Mouse (Mus musculus) neural tube, embryonic 14.5 days (tissue): ENCODE results near the gene Nr1i3. TPM values are rescaled to one million over a fixed set of nuclear protein-coding genes. Genes with fewer than 3 reads are reported as not detected.
"Not testable (repeated sequence)": the region's sequence is repeated elsewhere in the genome, so short reads cannot be mapped to it uniquely, and the experiment has no call there.

Source experiments
- ATAC-seq: fragments of 200-750 bp; cut with Nextera tagmentation; 2 replicates; pipeline ENCODE4 v1.8.0; 2017; ENCODE audit warnings: low read depth, mild to moderate bottlenecking, moderate TSS enrichment, moderate library complexity
- H3K27ac ChIP-seq: fragments of 300-500 bp; sonication (generic); 2 replicates; pipeline ENCODE4 v1.5.1; 2014; ENCODE audit warnings: low read depth, mild to moderate bottlenecking, control low read depth, low read length, moderate library complexity, mixed read lengths
- H3K27me3 ChIP-seq: fragments of 300-500 bp; sonication (generic); 2 replicates; pipeline ENCODE4 v1.6.1; 2014; ENCODE audit warnings: low read length; ENCODE audit not compliant: control insufficient read depth, insufficient read depth
- H3K36me3 ChIP-seq: fragments of 300-500 bp; sonication (generic); 2 replicates; pipeline ENCODE4 v1.6.1; 2014; ENCODE audit warnings: low read length, mixed read lengths; ENCODE audit not compliant: control insufficient read depth, insufficient read depth
- H3K4me1 ChIP-seq: fragments of 300-500 bp; sonication (generic); 2 replicates; pipeline ENCODE4 v1.6.1; 2014; ENCODE audit warnings: low read length; ENCODE audit not compliant: control insufficient read depth, insufficient read depth
- H3K4me2 ChIP-seq: fragments of 300-500 bp; sonication (generic); 2 replicates; pipeline ENCODE4 v1.6.1; 2014; ENCODE audit warnings: mild to moderate bottlenecking, low read depth, low read length, control low read depth
- H3K4me3 ChIP-seq: fragments of 300-500 bp; sonication (generic); 2 replicates; pipeline ENCODE4 v1.5.1; 2014; ENCODE audit warnings: low read depth, low read length, control low read depth, mixed read lengths
- H3K9ac ChIP-seq: fragments of 300-500 bp; sonication (generic); replicated peaks from 2 replicates; pipeline ENCODE4 v1.6.1; 2014; ENCODE audit warnings: low read depth, mild to moderate bottlenecking, control low read depth, low read length, mixed read lengths
- H3K9me3 ChIP-seq: fragments of 300-500 bp; sonication (generic); 2 replicates; pipeline ENCODE4 v1.6.1; 2016; ENCODE audit warnings: low read length; ENCODE audit not compliant: control insufficient read depth
- WGBS: fragments of 180-500 bp; shearing (Covaris S2); extraction: QIAGEN DNeasy Blood & Tissue Kit; methylation state at CpG from one replicate; pipeline ENCODE4 v1.1.7; 2014; 5-methylcytosine and 5-hydroxymethylcytosine counted together
- polyA plus RNA-seq: library from polyadenylated mRNA; unstranded; fragments of >200 nt; fragmentation: Nextera tagmentation; extraction: Ambion mirVana; gene quantifications from 2 replicates; pipeline ENCODE4 v1.2.1, GENCODE M21; 2014

Nr1i3 gene
- polyA plus RNA-seq, 1 experiment from 2014 or later = 0.20 TPM

- Histone ChIP-seq H3K9me3 (no peaks in the 10 kb centered on the region), H3K4me3 (no peak overlapping the region), H3K4me1 (no peaks in the 10 kb centered on the region), H3K4me2 (no peak overlapping the region), H3K36me3 (peaks cover 39% of the 10 kb centered on the region), H3K27ac (no peak overlapping the region), H3K9ac (no peak overlapping the region), H3K27me3 (no peaks in the 10 kb centered on the region)
- no peak for ATAC-seq
- WGBS = 87% methylated on average over 12 of the region's 12 CpGs
These were observed 19.3 kb downstream of the Nr1i3 start for GRCm38 (mm10) chr1:171232800-171233730.

GRCm38 (mm10) chr1:171234126-171234525, 20.4 kb downstream of the Nr1i3 start, which contains the start of gene Fcer1g:
Fcer1g (minus strand) TSS chr1:171234365.
- Histone ChIP-seq H3K4me1 (no peaks in the 10 kb centered on the region), H3K9me3 (no peaks in the 10 kb centered on the region), H3K9ac (no peak within 1 kb of the TSS), H3K27ac (no peak within 1 kb of the TSS), H3K4me2 (no peak within 1 kb of the TSS), H3K27me3 (no peaks in the 10 kb centered on the region), H3K36me3 (peaks cover 46% of the 10 kb centered on the region), H3K4me3 (no peak within 1 kb of the TSS)
- ATAC-seq = no peak
- 91% methylated on average over 14 of the region's 14 CpGs for WGBS

GRCm38 (mm10) chr1:171234538-171234937, 20.8 kb downstream of the Nr1i3 start:
- H3K4me3 ChIP-seq = no peak overlapping the region
- H3K4me1 ChIP-seq = no peaks in the 10 kb centered on the region
- 92% methylated on average over 4 of the region's 4 CpGs for WGBS
- H3K36me3 ChIP-seq = peaks cover 47% of the 10 kb centered on the region
- H3K9me3 ChIP-seq = no peaks in the 10 kb centered on the region
- H3K27me3 ChIP-seq = no peaks in the 10 kb centered on the region
- no peak overlapping the region for H3K27ac ChIP-seq
- H3K4me2 ChIP-seq = no peak overlapping the region
- no peak overlapping the region for H3K9ac ChIP-seq
- ATAC-seq = no peak

GRCm38 (mm10) chr1:171235791-171236190, 22.0 kb downstream of the Nr1i3 start:
- Histone ChIP-seq H3K27me3 (no peaks in the 10 kb centered on the region), H3K27ac (no peak overlapping the region), H3K4me1 (no peaks in the 10 kb centered on the region), H3K9ac (no peak overlapping the region), H3K9me3 (no peaks in the 10 kb centered on the region), H3K36me3 (peaks cover 59% of the 10 kb centered on the region), H3K4me2 (no peak overlapping the region), H3K4me3 (no peak overlapping the region)
- ATAC-seq = no peak
- 97% methylated on average over 4 of the region's 4 CpGs for WGBS

- Histone ChIP-seq H3K4me2 (no peak overlapping the region), H3K9ac (no peak overlapping the region), H3K36me3 (peaks cover 70% of the 10 kb centered on the region), H3K9me3 (no peaks in the 10 kb centered on the region), H3K4me3 (no peak overlapping the region), H3K27ac (no peak overlapping the region), H3K27me3 (no peaks in the 10 kb centered on the region), H3K4me1 (no peaks in the 10 kb centered on the region)
- 94% methylated on average over 6 of the region's 6 CpGs for WGBS
- no peak for ATAC-seq
These were observed 23.7 kb downstream of the Nr1i3 start for GRCm38 (mm10) chr1:171237438-171237837.

GRCm38 (mm10) chr1:171238463-171238862, 24.7 kb downstream of the Nr1i3 start:
- H3K27me3 ChIP-seq = no peaks in the 10 kb centered on the region
- peaks cover 79% of the 10 kb centered on the region for H3K36me3 ChIP-seq
- no peak for ATAC-seq
- no peak overlapping the region for H3K4me2 ChIP-seq
- no peaks in the 10 kb centered on the region for H3K9me3 ChIP-seq
- no peak overlapping the region for H3K9ac ChIP-seq
- H3K4me3 ChIP-seq = no peak overlapping the region
- WGBS = 76% methylated on average over 14 of the region's 14 CpGs
- no peaks in the 10 kb centered on the region for H3K4me1 ChIP-seq
- H3K27ac ChIP-seq = no peak overlapping the region

GRCm38 (mm10) chr1:171239992-171240744, 26.4 kb downstream of the Nr1i3 start:
- Histone ChIP-seq H3K27me3 (no peaks in the 10 kb centered on the region), H3K27ac (no peak overlapping the region), H3K36me3 (peaks cover 71% of the 10 kb centered on the region), H3K4me2 (no peak overlapping the region), H3K9ac (no peak overlapping the region), H3K4me3 (no peak overlapping the region), H3K9me3 (no peaks in the 10 kb centered on the region), H3K4me1 (no peaks in the 10 kb centered on the region)
- WGBS = 85% methylated on average over 15 of the region's 15 CpGs
- ATAC-seq = no peak

GRCm38 (mm10) chr1:171240911-171241310, 27.1 kb downstream of the Nr1i3 start:
- Histone ChIP-seq H3K4me2 (no peak overlapping the region), H3K9ac (no peak overlapping the region), H3K27me3 (no peaks in the 10 kb centered on the region), H3K4me1 (0 out of 2 replicates have a peak, but pooled peaks cover under 1% of the 10 kb centered on the region), H3K27ac (no peak overlapping the region), H3K9me3 (no peaks in the 10 kb centered on the region), H3K4me3 (no peak overlapping the region), H3K36me3 (peaks cover 64% of the 10 kb centered on the region)
- no peak for ATAC-seq
- WGBS = 91% methylated on average over 10 of the region's 10 CpGs

GRCm38 (mm10) chr1:171241952-171242351, 28.2 kb downstream of the Nr1i3 start:
- ATAC-seq, H3K9me3 ChIP-seq, H3K4me1 ChIP-seq, H3K27ac ChIP-seq, H3K27me3 ChIP-seq, H3K4me2 ChIP-seq, H3K9ac ChIP-seq, H3K4me3 ChIP-seq: not testable (repeated sequence)
- peaks cover 54% of the 10 kb centered on the region for H3K36me3 ChIP-seq
- WGBS = 90% methylated on average over 12 of the region's 12 CpGs
